In the genomic region with DNA sequence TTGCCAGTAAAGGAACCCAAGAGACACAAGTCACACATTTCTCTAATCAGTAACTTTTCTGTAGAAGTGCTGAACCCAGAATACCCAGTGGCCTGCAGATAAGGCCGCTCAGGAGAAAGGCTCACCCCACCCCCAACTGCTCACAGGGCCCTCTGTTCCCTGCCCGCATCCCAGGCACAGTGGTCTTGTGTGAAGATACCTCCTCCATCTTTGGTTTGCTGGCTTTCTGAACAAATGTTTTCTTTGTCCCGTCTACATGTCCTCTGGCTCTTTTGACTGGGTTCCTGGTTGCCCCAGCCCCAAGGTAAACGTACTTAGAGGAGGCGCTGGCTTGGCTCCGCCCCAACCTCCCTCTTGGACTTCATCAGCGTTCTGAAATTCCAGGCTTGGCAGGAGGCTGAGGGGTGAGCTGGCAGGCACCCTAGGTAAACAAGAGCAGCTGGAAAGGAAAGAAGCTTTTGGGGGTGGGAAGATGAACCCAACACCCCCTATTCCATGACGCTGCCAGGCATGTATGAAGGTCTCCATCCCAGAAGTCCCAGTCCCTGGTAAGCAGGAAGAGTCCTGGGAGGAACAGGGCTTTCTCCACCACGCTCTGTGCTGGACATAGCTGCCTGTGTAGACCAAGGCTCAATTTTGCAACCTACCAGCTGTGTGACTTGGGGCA, we compare ENCODE assay signal across 8 mouse cellular contexts. TPM values are rescaled to one million over a fixed set of nuclear protein-coding genes. Genes with fewer than 3 reads are reported as not detected.
DNase-seq lines count a peak whose midpoint lies in the region; ATAC-seq and TF ChIP-seq lines count a peak whose summit lies in the region.

No protein-coding gene starts in this region.

- H3K9ac ChIP-seq in hindbrain, postnatal 0 days (replicated peaks; ENCODE audit: low read length) = no peak overlapping the region
- peak overlapping the region; percentile 50; the same call in 1 of the 2 replicates for H3K9ac ChIP-seq in intestine, embryonic 16.5 days (ENCODE audit: low read depth, low read length)
- H3K9ac ChIP-seq in forebrain, embryonic 12.5 days = no peak overlapping the region

- TF ChIP-seq CTCF in hindbrain, postnatal 0 days (IDR thresholded peaks at IDR 0.05; ENCODE audit: low read depth) = no peak

- no peaks in the 10 kb centered on the region for H3K9me3 ChIP-seq in hindbrain, postnatal 0 days (ENCODE audit: low read length)
- no peaks in the 10 kb centered on the region for H3K9me3 ChIP-seq in hindbrain, embryonic 10.5 days
- H3K9me3 ChIP-seq in intestine, embryonic 16.5 days (ENCODE audit: control insufficient read depth, low read length) = no peaks in the 10 kb centered on the region
- no peaks in the 10 kb centered on the region for H3K9me3 ChIP-seq in forebrain, embryonic 12.5 days
- H3K9me3 ChIP-seq in midbrain, embryonic 10.5 days (replicated peaks) = no peaks in the 10 kb centered on the region

- no peak overlapping the region for H3K27ac ChIP-seq in hindbrain, postnatal 0 days
- H3K27ac ChIP-seq in hindbrain, embryonic 10.5 days = no peak overlapping the region
- H3K27ac ChIP-seq in intestine, embryonic 16.5 days (ENCODE audit: low read length) = peak overlapping the region; percentile 88
- no peak overlapping the region for H3K27ac ChIP-seq in forebrain, embryonic 12.5 days
- no peak overlapping the region; the same call in 1 of the 2 replicates for H3K27ac ChIP-seq in midbrain, embryonic 10.5 days (replicated peaks)

- ATAC-seq in hindbrain, postnatal 0 days = no peak
- peak; percentile 80 for ATAC-seq in erythroid progenitor cell, adult 5-6 weeks (replicated peaks; ENCODE audit: low FRiP score, poor library complexity, severe bottlenecking)
- ATAC-seq in intestine, embryonic 16.5 days = peak; percentile 87
- ATAC-seq in forebrain, embryonic 12.5 days (ENCODE audit: low FRiP score) = no peak

- no peaks in the 10 kb centered on the region for H3K4me1 ChIP-seq in hindbrain, postnatal 0 days (ENCODE audit: insufficient read depth, low read length)
- peaks cover 16% of the 10 kb centered on the region for H3K4me1 ChIP-seq in hindbrain, embryonic 10.5 days (replicated peaks)
- H3K4me1 ChIP-seq in intestine, embryonic 16.5 days (ENCODE audit: control insufficient read depth, insufficient read depth, low read length) = peaks cover 37% of the 10 kb centered on the region
- H3K4me1 ChIP-seq in forebrain, embryonic 12.5 days = no peaks in the 10 kb centered on the region
- peaks cover 10% of the 10 kb centered on the region; the same call in 1 of the 2 replicates for H3K4me1 ChIP-seq in midbrain, embryonic 10.5 days

- no peaks in the 10 kb centered on the region for H3K36me3 ChIP-seq in hindbrain, postnatal 0 days (ENCODE audit: insufficient read depth, low read length)
- no peaks in the 10 kb centered on the region for H3K36me3 ChIP-seq in hindbrain, embryonic 10.5 days
- no peaks in the 10 kb centered on the region; the same call in 1 of the 2 replicates for H3K36me3 ChIP-seq in intestine, embryonic 16.5 days (ENCODE audit: control insufficient read depth, insufficient read depth, low read length)
- no peaks in the 10 kb centered on the region for H3K36me3 ChIP-seq in forebrain, embryonic 12.5 days (replicated peaks)
- no peaks in the 10 kb centered on the region for H3K36me3 ChIP-seq in midbrain, embryonic 10.5 days

- no peaks in the 10 kb centered on the region for H3K27me3 ChIP-seq in hindbrain, postnatal 0 days (ENCODE audit: insufficient read depth, low read length)
- H3K27me3 ChIP-seq in hindbrain, embryonic 10.5 days (ENCODE audit: insufficient read depth, poor library complexity, severe bottlenecking) = no peaks in the 10 kb centered on the region
- no peaks in the 10 kb centered on the region for H3K27me3 ChIP-seq in intestine, embryonic 16.5 days (replicated peaks; ENCODE audit: control insufficient read depth, insufficient read depth, low read length)
- H3K27me3 ChIP-seq in forebrain, embryonic 12.5 days = no peaks in the 10 kb centered on the region
- H3K27me3 ChIP-seq in midbrain, embryonic 10.5 days (ENCODE audit: low read depth, poor library complexity, severe bottlenecking) = no peaks in the 10 kb centered on the region

- 35% methylated on average over 9 of the region's 9 CpGs for WGBS in hindbrain, postnatal 0 days
- 35% methylated on average over 9 of the region's 9 CpGs for WGBS in hindbrain, embryonic 10.5 days
- WGBS in intestine, embryonic 16.5 days = 24% methylated on average over 9 of the region's 9 CpGs
- 47% methylated on average over 9 of the region's 9 CpGs for WGBS in forebrain, embryonic 12.5 days
- WGBS in midbrain, embryonic 10.5 days = 44% methylated on average over 9 of the region's 9 CpGs

- no peak overlapping the region for H3K4me3 ChIP-seq in hindbrain, postnatal 0 days (ENCODE audit: low read length)
- no peak overlapping the region for H3K4me3 ChIP-seq in hindbrain, embryonic 10.5 days
- H3K4me3 ChIP-seq in intestine, embryonic 16.5 days (ENCODE audit: low read length) = peak overlapping the region; percentile 8
- no peak overlapping the region for H3K4me3 ChIP-seq in forebrain, embryonic 12.5 days (replicated peaks)
- H3K4me3 ChIP-seq in midbrain, embryonic 10.5 days = no peak overlapping the region

- DNase-seq in hindbrain, postnatal 0 days (ENCODE audit: low spot score) = peak; percentile 28
- DNase-seq in hindbrain, embryonic 10.5 days (ENCODE audit: low spot score) = no peak
- peak; percentile 91 to 93 for DNase-seq in lung, adult 18-20 months
- peak; percentile 85 for DNase-seq in urinary bladder, postnatal 14 days (ENCODE audit: low spot score)
- no peak for DNase-seq in midbrain, embryonic 10.5 days (ENCODE audit: low spot score)

- no peak overlapping the region for H3K4me2 ChIP-seq in hindbrain, postnatal 0 days (ENCODE audit: low read depth, low read length)
- peak overlapping the region; percentile 41 for H3K4me2 ChIP-seq in intestine, embryonic 16.5 days (ENCODE audit: low read depth, low read length)
- H3K4me2 ChIP-seq in forebrain, embryonic 12.5 days = no peak overlapping the region

RNA-seq across cellular contexts. Expression of gene Tgm2, which starts 32.5 kb away (rescaled TPM):
- total RNA-seq in hindbrain, postnatal 0 days (2014; rRNA removed) = 13.6 and 14.4 TPM in 2 replicates
- polyA plus RNA-seq in hindbrain, postnatal 0 days (2015; fragmentation: Nextera tagmentation; extraction: Ambion mirVana) = 6.5 and 7.1 TPM in 2 replicates
- 7.5 and 10.2 TPM in 2 replicates for polyA plus RNA-seq in hindbrain, embryonic 10.5 days (2016; fragmentation: Nextera tagmentation; extraction: Ambion mirVana)
- total RNA-seq in erythroid progenitor cell, adult 5-6 weeks (2015; ENCODE audit: low replicate concordance) = 16.3 and 27.4 TPM in 2 replicates
- 23.0 and 33.9 TPM in 2 replicates for total RNA-seq in erythroid progenitor cell, adult 5-6 weeks (2017; ENCODE audit: low replicate concordance)
- polyA plus RNA-seq in intestine, embryonic 16.5 days (2015; fragmentation: Nextera tagmentation; extraction: Ambion mirVana) = 94.9 and 96.5 TPM in 2 replicates
- 4.3 and 4.6 TPM in 2 replicates for polyA plus RNA-seq in forebrain, embryonic 12.5 days (2016; fragmentation: Nextera tagmentation; extraction: Ambion mirVana)
- polyA plus RNA-seq in midbrain, embryonic 10.5 days (2016; fragmentation: Nextera tagmentation; extraction: Ambion mirVana) = 9.0 and 10.0 TPM in 2 replicates

Comparison
In these comparisons a context has a peak if more than half of its experiments do, and no peak if none do; other contexts are left out.
1. DNase-seq: peak in hindbrain, postnatal 0 days (single experiment), lung, adult 18-20 months (2 of 2) and urinary bladder, postnatal 14 days (single experiment); none in hindbrain, embryonic 10.5 days (single experiment) and midbrain, embryonic 10.5 days (single experiment).
2. ATAC-seq: peak in erythroid progenitor cell, adult 5-6 weeks (single experiment) and intestine, embryonic 16.5 days (single experiment); none in hindbrain, postnatal 0 days (single experiment) and forebrain, embryonic 12.5 days (single experiment).